In the genomic region with DNA sequence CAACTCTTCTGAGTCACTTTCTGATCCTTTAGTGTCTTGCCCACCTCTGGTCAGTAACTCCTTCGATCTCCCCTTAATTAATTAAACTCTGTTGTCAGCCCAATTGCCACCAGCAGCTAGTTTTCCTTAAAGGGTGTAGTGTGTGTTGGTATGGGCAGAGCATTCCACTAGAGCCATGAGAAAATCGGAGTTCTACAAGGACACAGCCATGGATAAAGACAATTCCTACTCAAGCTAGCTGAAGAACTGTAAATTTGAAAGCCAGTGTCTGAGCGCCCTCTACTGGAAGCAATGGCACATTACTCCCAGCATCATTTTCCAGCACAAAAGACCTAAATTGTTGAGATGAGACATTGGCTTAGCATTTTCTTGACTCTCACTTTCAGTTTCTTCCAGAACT, we compare ENCODE assay signal across 9 mouse cellular contexts. TPM values are rescaled to one million over a fixed set of nuclear protein-coding genes. Genes with fewer than 3 reads are reported as not detected.
DNase-seq lines count a peak whose midpoint lies in the region; ATAC-seq and TF ChIP-seq lines count a peak whose summit lies in the region.
"Had no signal": no experiment of that assay in that cellular context is flagged by ENCODE, and none has a peak within 500 bp of the region (broad histone marks: within the 10 kb centered on the region; RNA-seq: fewer than 3 reads in every experiment).

No protein-coding gene starts in this region.

- ATAC-seq in forebrain, embryonic 14.5 days, result peak; percentile 48; the same call in 1 of the 2 replicates

- DNase-seq in ovary, adult 18-20 months (ENCODE audit: low spot score), result peak; percentile 24
- no peak for DNase-seq in ovary, postnatal 10 days (ENCODE audit: low spot score)
- DNase-seq in brain, embryonic 14.5 days (ENCODE audit: low read depth), result peak; percentile 87
- DNase-seq in forebrain, embryonic 14.5 days (ENCODE audit: low spot score), result peak; percentile 84
- peak; percentile 83 for DNase-seq in induced T-regulatory cell, adult 2 months (ENCODE audit: low read depth)
- peak; percentile 76 to 82 for DNase-seq in left cerebral cortex, postnatal 36 days (ENCODE audit: low spot score in 2 of 2)
- peak; percentile 67 to 76 for DNase-seq in natural killer cell, adult 2 months (ENCODE audit: low spot score in 2 of 2)
- DNase-seq in thymus, postnatal 14 days, result peak; percentile 64

- TF ChIP-seq POLR2A in brain, embryonic 14.5 days (IDR thresholded peaks at IDR 0.05; ENCODE audit: borderline replicate concordance, extremely low read depth, insufficient read depth, insufficient read length, poor library complexity, severe bottlenecking), result no peak

- H3K4me3 ChIP-seq in forebrain, embryonic 14.5 days (ENCODE audit: low read depth, low read length), result no peak overlapping the region
- H3K4me3 ChIP-seq: heart, embryonic 13.5 days had no signal

- H3K4me2 ChIP-seq in forebrain, embryonic 14.5 days (ENCODE audit: low read length), result no peak overlapping the region
- H3K4me2 ChIP-seq: heart, embryonic 13.5 days had no signal

- H3K9me3 ChIP-seq in forebrain, embryonic 14.5 days (replicated peaks; ENCODE audit: control insufficient read depth, low read length), result no peaks in the 10 kb centered on the region
- H3K9me3 ChIP-seq: heart, embryonic 13.5 days had no signal

- TF ChIP-seq CTCF in brain, embryonic 14.5 days (IDR thresholded peaks at IDR 0.05; ENCODE audit: borderline replicate concordance, extremely low read depth, insufficient read depth, insufficient read length), result peak; percentile 84

- intact Hi-C loops in left cerebral cortex, postnatal 36 days (cut with DNase I), result loop anchor here (2.0 to 5.0 kb wide), 2 partner anchors 35 to 446 kb away; no protein-coding TSS in a partner anchor

- H3K36me3 ChIP-seq in forebrain, embryonic 14.5 days (ENCODE audit: control insufficient read depth, insufficient read depth, low read length), result no peaks in the 10 kb centered on the region
- H3K36me3 ChIP-seq: heart, embryonic 13.5 days had no signal

- H3K27me3 ChIP-seq in forebrain, embryonic 14.5 days (replicated peaks; ENCODE audit: control insufficient read depth, insufficient read depth, low read length), result peaks cover 23% of the 10 kb centered on the region
- H3K27me3 ChIP-seq: heart, embryonic 13.5 days had no signal

- WGBS in forebrain, embryonic 14.5 days, result 33% methylated on average over 3 of the region's 3 CpGs

- H3K27ac ChIP-seq in forebrain, embryonic 14.5 days (ENCODE audit: low read depth, low read length), result no peak overlapping the region
- H3K27ac ChIP-seq: heart, embryonic 13.5 days had no signal

- H3K9ac ChIP-seq in forebrain, embryonic 14.5 days (ENCODE audit: low read length), result no peak overlapping the region
- H3K9ac ChIP-seq: heart, embryonic 13.5 days had no signal

- no peaks in the 10 kb centered on the region for H3K4me1 ChIP-seq in forebrain, embryonic 14.5 days (ENCODE audit: control insufficient read depth, insufficient read depth, low read length)

RNA-seq across cellular contexts. Expression of a gene that starts 30.1 kb away (rescaled TPM):
- polyA plus RNA-seq in brain, embryonic 14.5 days (2012; rRNA removed), result 16.8 and 19.9 TPM in 2 replicates
- 24.3 and 25.7 TPM in 2 replicates for polyA plus RNA-seq in forebrain, embryonic 14.5 days (2014; fragmentation: Nextera tagmentation; extraction: Ambion mirVana)
- 10 to 100 TPM; 46.6 to 55.4 TPM for total RNA-seq in left cerebral cortex, postnatal 36 days (2021)
